In the genomic region with DNA sequence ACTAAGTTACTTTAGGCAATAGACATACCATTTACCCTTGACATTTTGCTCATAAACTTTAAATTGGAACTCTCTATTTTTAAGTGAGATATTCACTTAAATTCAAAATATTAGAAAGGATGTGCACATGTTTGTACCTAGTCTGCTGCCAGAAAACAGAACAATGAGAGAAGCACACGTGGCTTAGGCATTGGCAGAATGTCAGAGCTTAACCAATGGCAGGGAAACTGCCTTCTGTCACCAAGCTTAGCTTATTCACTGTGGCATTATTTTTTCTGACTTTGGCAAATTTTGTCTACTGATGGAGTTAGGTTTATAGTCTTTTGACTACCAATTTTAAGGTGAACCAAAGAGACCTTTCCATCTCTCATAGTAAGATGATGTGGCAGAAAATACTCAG, we compare ENCODE assay signal across 21 mouse cellular contexts. TPM values are rescaled to one million over a fixed set of nuclear protein-coding genes. Genes with fewer than 3 reads are reported as not detected.
DNase-seq lines count a peak whose midpoint lies in the region; ATAC-seq and TF ChIP-seq lines count a peak whose summit lies in the region.
"Had no signal": no experiment of that assay in that cellular context is flagged by ENCODE, and none has a peak within 500 bp of the region (broad histone marks: within the 10 kb centered on the region; RNA-seq: fewer than 3 reads in every experiment).

No protein-coding gene starts in this region.

- DNase-seq in cerebellum, postnatal 4 days (ENCODE audit: low spot score in 2 of 2) = no peak
- DNase-seq in adipocyte (ENCODE audit: low spot score) = peak; percentile 17
- peak; percentile 27 for DNase-seq in cerebellum, adult 8-10 months
- DNase-seq in layer of hippocampus, adult 18-20 months (ENCODE audit: low spot score in 2 of 2) = peak; percentile 18 to 84
- DNase-seq in right cerebral cortex, postnatal 10 days (ENCODE audit: low spot score in 2 of 2) = no peak
- DNase-seq in stomach, postnatal 0 days (ENCODE audit: low spot score) = no peak
- DNase-seq in kidney, postnatal 4 days = no peak
- DNase-seq: adrenal gland, postnatal 14 days; gastrocnemius, postnatal 10 days; heart, adult 2 months; heart, postnatal 4 days; liver; spleen, adult 18-20 months had no signal

- no peak for TF ChIP-seq EP300 in stomach, postnatal 0 days (optimal IDR thresholded peaks at IDR 0.05)

- no peak for TF ChIP-seq CTCF in stomach, postnatal 0 days (IDR thresholded peaks at IDR 0.05; ENCODE audit: low read depth)

- no peak overlapping the region for H3K4me3 ChIP-seq in stomach, postnatal 0 days (ENCODE audit: low read depth, low read length)
- H3K4me3 ChIP-seq: heart, adult 2 months; heart, embryonic 15.5 days; midbrain, embryonic 12.5 days; neural tube, embryonic 13.5 days had no signal

- H3K9ac ChIP-seq in stomach, postnatal 0 days (ENCODE audit: low read length) = no peak overlapping the region
- H3K9ac ChIP-seq: heart, embryonic 15.5 days; midbrain, embryonic 12.5 days; neural tube, embryonic 13.5 days had no signal

- no peak overlapping the region for H3K27ac ChIP-seq in stomach, postnatal 0 days (replicated peaks)
- H3K27ac ChIP-seq: heart, adult 2 months; heart, embryonic 15.5 days; midbrain, embryonic 12.5 days; neural tube, embryonic 13.5 days had no signal

- H3K36me3 ChIP-seq in stomach, postnatal 0 days (ENCODE audit: control insufficient read depth, insufficient read depth, low read length) = no peaks in the 10 kb centered on the region
- H3K36me3 ChIP-seq: heart, embryonic 15.5 days; midbrain, embryonic 12.5 days; neural tube, embryonic 13.5 days had no signal

- no peaks in the 10 kb centered on the region for H3K9me3 ChIP-seq in stomach, postnatal 0 days (ENCODE audit: control insufficient read depth, low read length)
- H3K9me3 ChIP-seq: heart, embryonic 15.5 days; midbrain, embryonic 12.5 days; neural tube, embryonic 13.5 days had no signal

- no peak overlapping the region for H3K4me2 ChIP-seq in stomach, postnatal 0 days (replicated peaks; ENCODE audit: low read depth)
- H3K4me2 ChIP-seq: heart, embryonic 15.5 days; midbrain, embryonic 12.5 days; neural tube, embryonic 13.5 days had no signal

- peak; percentile 81; the same call in 1 of the 2 replicates for ATAC-seq in cerebellum, adult (ENCODE audit: insufficient number of reproducible peaks, low FRiP score, low TSS enrichment)
- ATAC-seq in stomach, postnatal 0 days (ENCODE audit: low FRiP score, low TSS enrichment) = no peak
- ATAC-seq: hindbrain, embryonic 16.5 days; intestine, postnatal 0 days; lung, postnatal 0 days had no signal

- no peaks in the 10 kb centered on the region for H3K4me1 ChIP-seq in stomach, postnatal 0 days (replicated peaks; ENCODE audit: control insufficient read depth, insufficient read depth)
- H3K4me1 ChIP-seq: heart, embryonic 15.5 days; midbrain, embryonic 12.5 days; neural tube, embryonic 13.5 days had no signal

- WGBS in stomach, postnatal 0 days = 37% methylated on average over 1 of the region's 1 CpGs

- no peaks in the 10 kb centered on the region for H3K27me3 ChIP-seq in stomach, postnatal 0 days (ENCODE audit: control insufficient read depth, insufficient read depth, low read length)
- H3K27me3 ChIP-seq: heart, embryonic 15.5 days; midbrain, embryonic 12.5 days; neural tube, embryonic 13.5 days had no signal

RNA-seq across cellular contexts. Expression of gene Ptchd4, which starts 31.4 kb away (rescaled TPM):
- total RNA-seq in layer of hippocampus, adult 18-20 months (2021) = 10 to 100 TPM in 1 of 2 experiments, 1 to 10 TPM in 1; 8.6 to 11.9 TPM
- 0.12 and 0.24 TPM in 2 replicates for polyA plus RNA-seq in stomach, postnatal 0 days (2015; fragmentation: Nextera tagmentation; extraction: Ambion mirVana)
- total RNA-seq: heart, adult 2 months; heart, postnatal 4 days had no signal
- polyA plus RNA-seq: heart, adult 2 months; liver, embryonic 16.5 days; lung, postnatal 0 days had no signal

Comparison
In these comparisons a context has a peak if more than half of its experiments do, and no peak if none do; other contexts are left out.
1. DNase-seq: peak in adipocyte (single experiment), cerebellum, adult 8-10 months (single experiment) and layer of hippocampus, adult 18-20 months (2 of 2); none in cerebellum, postnatal 4 days (0 of 2), right cerebral cortex, postnatal 10 days (0 of 2), stomach, postnatal 0 days (single experiment) and kidney, postnatal 4 days (0 of 2).